Mouse (Mus musculus) adrenal gland (tissue): ENCODE data around the gene Mobp.

ENCODE experiments used
- intact Hi-C: fragments of 180-260 bp; cut with DNase I; formaldehyde crosslinking; loops from one replicate; pipeline ENCODE4 v1.15.1; 2025

The Mobp gene

DNA sequence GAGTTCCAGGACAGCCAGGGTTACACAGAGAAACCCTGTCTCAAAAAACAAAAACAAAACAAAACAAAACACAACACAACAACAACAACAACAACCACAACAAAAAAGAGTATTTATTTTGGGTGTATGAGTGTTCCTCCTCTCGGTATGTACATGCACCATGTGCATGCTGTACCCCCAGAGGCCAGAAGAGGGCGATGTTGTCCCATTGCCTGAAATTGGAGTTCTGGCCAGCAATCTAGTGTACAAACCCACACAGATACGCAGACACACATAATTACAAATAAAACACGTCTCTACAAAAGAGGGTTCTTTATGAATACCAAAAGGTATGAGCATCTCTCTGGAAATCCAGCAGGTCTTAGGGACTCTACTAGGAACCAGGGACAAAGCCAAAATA is 60.6 kb downstream of the Mobp start:
- intact Hi-C loops: no loop called here

DNA sequence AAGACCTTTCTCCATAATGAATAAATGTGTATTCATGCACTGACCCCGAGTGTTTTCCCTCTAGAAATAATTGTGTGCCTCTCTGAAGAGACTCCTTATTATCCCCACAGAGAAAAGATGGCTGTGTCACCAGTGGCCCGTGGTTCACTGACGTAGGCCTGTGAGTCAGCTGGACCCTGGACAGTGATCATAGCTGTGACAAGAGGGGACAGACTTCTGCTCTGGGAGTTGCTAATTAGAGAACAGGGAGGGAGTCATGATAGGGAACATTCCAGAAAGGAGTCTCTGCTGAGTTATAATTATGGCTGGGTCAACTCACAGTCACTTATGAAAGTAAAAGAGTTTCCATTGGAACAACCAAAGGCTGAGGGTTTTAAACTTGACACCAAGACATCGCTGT is 61.4 kb downstream of the Mobp start:
- intact Hi-C loops: no loop called here

DNA sequence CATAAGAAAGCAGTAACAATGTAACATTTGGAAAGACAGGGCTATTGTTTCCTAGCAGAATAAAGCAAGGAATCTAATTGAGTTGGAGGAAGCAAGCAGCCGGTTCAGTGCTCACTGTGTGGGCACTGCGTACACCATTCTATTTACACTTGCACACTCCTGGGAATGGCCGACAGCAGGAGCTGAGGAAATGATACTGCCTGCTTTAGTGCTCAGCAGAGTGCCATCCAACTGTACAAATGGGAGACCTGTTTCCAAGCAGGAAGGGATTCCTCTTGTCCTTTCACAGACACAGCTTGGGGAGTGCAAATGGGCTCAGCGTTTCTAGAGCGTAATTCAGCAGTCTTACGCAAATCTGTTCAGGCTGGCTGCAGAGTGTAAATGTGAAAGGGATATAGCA is 63.4 kb downstream of the Mobp start:
- intact Hi-C loops: no loop called here

- intact Hi-C loops: no loop called here
Measured at GRCm38 (mm10) chr9:120214978-120215495, 65.5 kb downstream of the Mobp start.

- intact Hi-C loops: no loop called here
Measured at GRCm38 (mm10) chr9:120219411-120219810, 69.9 kb downstream of the Mobp start.
